Mouse (Mus musculus): ENCODE results near the gene Arhgap8.

Gene Arhgap8

DNA sequence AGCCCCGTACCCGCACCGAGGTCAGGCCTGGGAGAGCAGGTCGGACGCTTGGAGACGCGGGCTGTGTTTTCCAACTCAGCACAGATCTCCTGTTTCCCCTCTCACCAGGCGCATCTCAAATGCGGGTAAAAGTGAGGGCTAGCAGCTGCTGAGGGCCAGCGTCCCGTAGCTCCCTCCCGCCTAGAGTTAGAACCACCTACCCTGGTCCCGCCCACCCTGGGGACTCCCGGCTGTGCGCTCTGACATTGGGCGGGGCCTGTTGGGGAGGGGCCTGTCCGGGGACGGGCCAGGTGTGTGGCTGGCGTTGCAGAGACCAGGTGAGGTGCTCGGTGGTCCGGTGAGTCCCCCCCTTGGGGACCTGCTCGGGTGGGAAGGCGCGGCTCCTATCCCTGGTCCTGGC, at the start of gene Arhgap8:
Gene Arhgap8, plus strand, starts transcription at position 262 of the 400 bp plus-strand sequence.
- DNase-seq (ENCODE audit: low spot score), result no peak

DNA sequence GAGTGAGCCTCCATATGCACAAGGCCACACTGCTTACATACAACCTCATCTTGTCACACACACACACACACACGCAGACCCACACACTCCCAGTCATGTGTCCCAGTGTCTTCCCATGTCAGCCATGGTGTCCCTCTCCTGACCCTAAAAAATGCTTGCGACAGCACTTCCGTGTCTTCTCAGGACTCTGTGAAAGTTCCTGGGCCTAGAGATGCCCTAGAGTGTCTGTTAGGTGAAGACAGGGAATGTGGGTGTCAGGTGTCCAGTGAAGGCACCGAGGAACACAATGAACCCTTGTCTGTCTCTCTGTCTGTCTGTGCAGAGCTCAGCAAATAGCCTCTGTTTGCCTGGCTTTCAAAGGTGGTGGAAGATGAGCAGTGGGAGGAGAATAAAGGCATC, 49.2 kb upstream of the Arhgap8 start:
- no peak for DNase-seq (ENCODE audit: low spot score)

GRCm38 (mm10) chr15:84671401-84672307, 48.2 kb upstream of the Arhgap8 start:
- DNase-seq (ENCODE audit: low spot score), result no peak

GRCm38 (mm10) chr15:84672308-84672615, 47.6 kb upstream of the Arhgap8 start:
- no peak for DNase-seq (ENCODE audit: low spot score)

GRCm38 (mm10) chr15:84672616-84673015, 47.2 kb upstream of the Arhgap8 start:
- DNase-seq (ENCODE audit: low spot score), result no peak

- DNase-seq (ENCODE audit: low spot score), result no peak
Observed at GRCm38 (mm10) chr15:84674329-84675067, 45.4 kb upstream of the Arhgap8 start.

DNA sequence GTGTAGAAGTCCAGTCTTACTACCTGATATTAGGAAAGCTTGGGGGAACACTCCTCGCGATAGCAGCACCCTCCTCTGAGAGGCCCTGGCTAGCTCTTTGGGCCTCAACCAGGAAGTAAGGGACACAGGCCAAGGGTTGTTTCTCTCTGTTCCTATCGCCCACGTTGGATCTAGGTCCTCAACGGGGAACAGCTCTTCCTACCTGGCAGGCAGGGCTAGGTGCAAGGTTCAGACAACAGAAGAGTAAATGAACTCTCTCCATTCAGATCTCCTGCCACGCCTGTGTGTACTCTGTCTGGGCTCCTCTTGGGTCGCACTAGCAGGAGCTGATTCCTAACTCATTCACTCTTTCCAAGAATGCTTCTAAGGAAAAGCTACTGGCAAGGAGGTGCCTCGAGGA, 44.5 kb upstream of the Arhgap8 start:
- DNase-seq (ENCODE audit: low spot score), result no peak

GRCm38 (mm10) chr15:84677943-84678342, 41.9 kb upstream of the Arhgap8 start:
- no peak for DNase-seq (ENCODE audit: low spot score)

- no peak for DNase-seq (ENCODE audit: low spot score)
Observed at GRCm38 (mm10) chr15:84679090-84679489, 40.8 kb upstream of the Arhgap8 start.

DNA sequence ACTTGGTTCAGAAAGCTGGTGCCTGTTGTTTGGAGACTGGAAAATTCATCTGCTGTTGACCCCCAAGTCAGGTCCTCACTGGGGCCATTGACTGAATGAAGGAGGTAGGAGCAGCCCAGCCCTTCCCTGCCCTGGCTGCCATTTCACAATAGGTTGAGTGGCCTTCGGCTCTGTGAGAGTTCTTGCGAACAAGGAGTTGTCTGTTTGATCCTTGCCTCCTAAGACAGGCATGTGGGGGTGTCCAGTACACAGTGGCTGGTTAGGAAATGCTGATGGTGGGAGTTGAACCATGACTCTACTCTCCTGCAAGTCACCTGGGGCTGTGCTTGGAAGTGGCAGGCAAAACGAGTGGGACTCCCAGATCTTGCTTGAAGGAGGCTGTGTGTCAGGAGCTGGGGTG, 40.1 kb upstream of the Arhgap8 start:
- no peak for DNase-seq (ENCODE audit: low spot score)

- DNase-seq (ENCODE audit: low spot score), result peak; percentile 64
Observed at GRCm38 (mm10) chr15:84680545-84681454, 39.1 kb upstream of the Arhgap8 start.

DNA sequence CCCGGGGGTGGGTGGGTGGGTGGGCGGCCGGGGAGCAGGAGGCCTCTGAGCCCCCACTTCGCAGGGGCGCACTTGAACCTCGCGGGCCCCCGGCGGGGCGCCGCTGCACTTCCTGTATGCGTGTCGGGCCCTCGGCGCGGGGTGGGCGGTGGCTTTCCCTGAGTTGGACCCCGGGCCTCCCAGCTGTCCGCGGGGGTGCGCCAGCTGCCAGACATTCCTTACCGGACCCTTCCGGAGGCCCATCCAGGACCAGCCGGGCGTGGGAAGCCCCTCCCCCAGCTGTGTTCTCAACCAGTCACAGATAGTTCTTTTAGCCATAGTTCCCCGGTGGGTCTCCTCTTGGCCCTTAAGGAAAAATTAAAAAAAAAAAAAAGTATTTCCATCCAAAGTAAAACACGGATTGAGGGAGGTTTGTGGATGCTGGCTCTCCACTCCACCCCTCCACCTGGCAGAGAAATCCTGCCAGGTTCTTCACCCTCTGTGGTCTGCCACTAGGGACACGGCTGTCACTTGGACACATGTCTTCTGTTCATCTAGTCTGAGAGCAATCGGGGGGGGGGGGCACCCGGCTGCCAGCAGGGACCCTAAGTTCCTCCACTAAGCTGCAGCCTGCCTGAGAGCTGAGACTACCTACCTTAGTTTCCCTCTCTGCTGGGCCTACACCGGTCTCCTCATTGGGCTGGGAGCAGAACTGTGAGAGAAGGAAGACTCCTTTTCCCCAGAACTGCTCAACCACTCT, 38.2 kb upstream of the Arhgap8 start:
- DNase-seq (ENCODE audit: low spot score), result no peak

- DNase-seq (ENCODE audit: low spot score), result no peak
Observed at GRCm38 (mm10) chr15:84682206-84682605, 37.6 kb upstream of the Arhgap8 start.

DNA sequence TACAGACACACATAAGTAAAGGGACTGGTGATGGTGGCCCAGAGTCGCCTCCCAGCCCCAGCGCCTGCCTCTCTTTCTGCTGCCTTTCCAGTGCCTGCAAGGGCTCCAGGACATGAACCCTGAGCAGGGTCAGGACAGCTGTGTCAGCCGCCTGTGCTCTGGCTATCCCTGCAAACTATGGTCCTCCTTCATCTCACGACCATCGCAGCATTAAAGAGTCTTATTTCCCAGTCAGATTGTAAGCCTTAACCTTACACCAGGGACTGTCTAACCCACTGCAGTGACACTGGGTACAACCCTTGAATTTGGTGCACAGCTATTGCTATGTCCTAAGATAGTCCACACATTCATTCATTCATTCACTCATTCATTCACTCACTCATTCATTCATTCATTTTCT, 37.0 kb upstream of the Arhgap8 start:
- DNase-seq (ENCODE audit: low spot score), result no peak

DNA sequence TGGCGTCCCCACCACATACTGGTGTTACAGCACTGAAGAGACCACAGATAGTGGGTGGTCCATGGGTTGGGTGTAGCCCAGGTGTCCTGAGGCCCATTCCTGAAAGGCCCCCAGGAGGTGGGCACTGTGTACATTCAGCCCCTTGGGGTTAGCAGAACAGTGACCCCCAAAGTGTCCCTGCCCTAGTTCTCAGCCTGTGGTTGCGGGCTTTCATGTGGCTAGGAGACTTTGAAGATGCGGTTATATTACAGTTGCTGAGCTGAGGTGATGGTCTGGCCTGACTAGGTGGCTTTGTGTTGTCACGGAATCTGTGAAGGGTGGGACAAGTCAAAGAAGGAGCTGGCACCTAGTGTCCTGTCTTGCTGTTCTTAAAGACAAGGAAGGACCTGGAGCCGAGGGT, 35.3 kb upstream of the Arhgap8 start:
- no peak for DNase-seq (ENCODE audit: low spot score)

- peak; percentile 56 for DNase-seq (ENCODE audit: low spot score)
Observed at GRCm38 (mm10) chr15:84685417-84685816, 34.4 kb upstream of the Arhgap8 start.

GRCm38 (mm10) chr15:84687904-84688303, 31.9 kb upstream of the Arhgap8 start:
- DNase-seq (ENCODE audit: low spot score), result no peak

DNA sequence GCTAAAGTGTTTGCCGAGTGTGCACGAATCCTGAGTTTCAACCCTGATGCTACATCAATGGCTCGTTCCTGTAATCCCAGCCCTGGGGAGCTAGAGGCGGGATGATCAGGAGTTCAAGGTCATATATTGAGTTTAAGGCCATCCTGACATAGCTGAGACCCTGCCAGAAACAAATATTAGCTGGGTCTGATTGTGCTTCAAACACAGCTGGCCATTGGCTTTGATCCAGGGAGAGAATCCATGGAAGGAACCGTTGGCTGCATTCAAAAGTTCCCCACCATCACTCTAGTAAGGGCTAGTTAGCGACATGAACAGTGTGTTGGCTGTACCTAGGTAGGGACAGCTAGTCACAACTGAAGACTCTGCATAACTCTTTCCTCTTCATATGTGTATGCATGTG, 30.5 kb upstream of the Arhgap8 start:
- DNase-seq (ENCODE audit: low spot score), result no peak

- no peak for DNase-seq (ENCODE audit: low spot score)
Observed at GRCm38 (mm10) chr15:84691513-84691912, 28.3 kb upstream of the Arhgap8 start.

- no peak for DNase-seq (ENCODE audit: low spot score)
Observed at GRCm38 (mm10) chr15:84692645-84693044, 27.2 kb upstream of the Arhgap8 start.

DNA sequence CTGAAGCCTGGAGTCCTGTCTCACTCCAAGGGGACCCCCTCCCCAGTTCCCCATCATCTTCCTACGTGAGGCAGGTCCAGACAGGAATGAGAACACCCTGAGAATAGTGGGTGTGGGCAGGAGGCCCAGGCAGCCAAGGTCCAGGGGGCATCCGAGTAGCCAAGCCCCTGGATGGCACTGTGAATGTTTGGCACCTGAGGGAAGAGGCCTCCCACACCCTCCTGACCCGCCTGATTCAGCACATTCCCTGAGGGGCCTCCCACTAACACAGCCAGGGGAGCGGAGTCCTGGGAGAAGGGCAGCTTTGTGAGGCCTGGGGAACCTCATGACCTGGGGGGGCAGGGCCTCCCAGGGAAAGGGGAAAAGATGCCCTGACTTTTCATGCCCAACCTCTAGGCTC, 23.8 kb upstream of the Arhgap8 start:
- no peak for DNase-seq (ENCODE audit: low spot score)

- no peak for DNase-seq (ENCODE audit: low spot score)
Observed at GRCm38 (mm10) chr15:84697611-84698011, 22.2 kb upstream of the Arhgap8 start.

Measured in spleen, adult 12 weeks (tissue).